ENCODE assay signal across 16 mouse cellular contexts in the genomic region with DNA sequence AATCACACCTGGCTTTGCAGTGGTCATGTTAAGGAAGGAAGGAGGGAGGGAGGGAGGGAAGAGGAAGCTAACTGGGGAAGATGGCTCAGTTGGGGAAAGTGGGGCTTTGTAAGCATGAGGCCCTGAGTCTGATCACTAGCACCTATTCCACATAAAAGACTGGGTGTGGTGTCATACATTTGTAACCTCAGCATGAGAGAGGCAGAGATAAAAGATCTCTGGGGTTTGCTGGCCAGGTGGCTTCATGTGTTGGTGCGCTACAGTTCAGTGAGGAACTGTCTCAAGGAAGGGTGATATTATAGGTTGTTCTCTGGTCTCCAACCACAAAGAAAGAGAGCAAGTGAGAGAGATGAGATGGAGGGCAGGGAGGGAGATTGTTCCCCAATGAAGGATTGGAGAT. TPM values are rescaled to one million over a fixed set of nuclear protein-coding genes. Genes with fewer than 3 reads are reported as not detected.
A peak's percentile ranks its signal among the peaks of the same experiment; 100 is the strongest.
DNase-seq lines count a peak whose midpoint lies in the region; ATAC-seq and TF ChIP-seq lines count a peak whose summit lies in the region.
"Had no signal": no experiment of that assay in that cellular context is flagged by ENCODE, and none has a peak within 500 bp of the region (broad histone marks: within the 10 kb centered on the region; RNA-seq: fewer than 3 reads in every experiment).

No protein-coding gene starts in this region.

- no peaks in the 10 kb centered on the region for H3K9me3 ChIP-seq in liver, embryonic 12.5 days (replicated peaks)
- no peaks in the 10 kb centered on the region for H3K9me3 ChIP-seq in liver, embryonic 11.5 days (ENCODE audit: control insufficient read depth, low read length)
- H3K9me3 ChIP-seq: G1E; hindbrain, embryonic 12.5 days; lung, embryonic 15.5 days had no signal

- peak overlapping the region; percentile 45 for H3K4me3 ChIP-seq in gastrocnemius, adult 2 months
- H3K4me3 ChIP-seq in liver, embryonic 12.5 days: no peak overlapping the region
- H3K4me3 ChIP-seq in liver, embryonic 11.5 days (ENCODE audit: low read depth, low read length): no peak overlapping the region
- H3K4me3 ChIP-seq in embryonic fibroblast, embryonic 13.5 days (ENCODE audit: insufficient read depth, low read length): no peak overlapping the region
- H3K4me3 ChIP-seq in olfactory bulb, adult 2 months (ENCODE audit: insufficient read depth, low read depth, low read length): no peak overlapping the region
- H3K4me3 ChIP-seq: hindbrain, embryonic 12.5 days; lung, embryonic 15.5 days had no signal

- no peak for TF ChIP-seq POLR2A in embryonic fibroblast, embryonic 13.5 days (IDR thresholded peaks at IDR 0.05; ENCODE audit: low read depth, low read length)
- no peak for TF ChIP-seq POLR2A in olfactory bulb, adult 2 months (IDR thresholded peaks at IDR 0.05; ENCODE audit: insufficient read depth, low read depth, low read length)

- intact Hi-C loops in gastrocnemius, adult 2 months (cut with DNase I): loop anchor here (1.0 kb wide), 1 partner anchor 45 kb away; no protein-coding TSS in a partner anchor

- no peak overlapping the region for H3K4me2 ChIP-seq in liver, embryonic 12.5 days
- no peak overlapping the region for H3K4me2 ChIP-seq in liver, embryonic 11.5 days
- H3K4me2 ChIP-seq: hindbrain, embryonic 12.5 days; lung, embryonic 15.5 days had no signal

- WGBS in liver, embryonic 12.5 days (ENCODE audit: insufficient replicate concordance): 77% methylated on average over 1 of the region's 1 CpGs
- WGBS in liver, embryonic 11.5 days: 100% methylated on average over 1 of the region's 1 CpGs
- WGBS in olfactory bulb, adult 2 months: 60% methylated on average over 1 of the region's 1 CpGs

- TF ChIP-seq CTCF in gastrocnemius, adult 2 months (IDR thresholded peaks at IDR 0.05): no peak
- no peak for TF ChIP-seq CTCF in embryonic fibroblast, embryonic 13.5 days (IDR thresholded peaks at IDR 0.05; ENCODE audit: borderline replicate concordance, insufficient read depth, low read length)
- no peak for TF ChIP-seq CTCF in olfactory bulb, adult 2 months (IDR thresholded peaks at IDR 0.05; ENCODE audit: insufficient read depth, low read depth, low read length)

- no peak for DNase-seq in gastrocnemius, adult 2 months
- no peak for DNase-seq in gastrocnemius, adult 18-20 months (ENCODE audit: low spot score)
- no peak for DNase-seq in liver, embryonic 11.5 days (ENCODE audit: low spot score)
- DNase-seq in adrenal gland, postnatal 36 days: no peak
- DNase-seq: cerebellum, adult 11-12 months; kidney, adult 18-20 months; liver had no signal

- ATAC-seq in liver, embryonic 12.5 days: no peak
- ATAC-seq in liver, embryonic 11.5 days (replicated peaks; ENCODE audit: low FRiP score): no peak
- no peak for ATAC-seq in frontal cortex, adult (ENCODE audit: low TSS enrichment)

- H3K36me3 ChIP-seq in liver, embryonic 12.5 days: peaks cover 22% of the 10 kb centered on the region
- peaks cover 6% of the 10 kb centered on the region; the same call in 1 of the 2 replicates for H3K36me3 ChIP-seq in liver, embryonic 11.5 days (ENCODE audit: control insufficient read depth, insufficient read depth, low read length)

- H3K27ac ChIP-seq in gastrocnemius, adult 2 months: peak overlapping the region; percentile 90
- peak overlapping the region; percentile 48; the same call in 1 of the 2 replicates for H3K27ac ChIP-seq in liver, embryonic 12.5 days
- H3K27ac ChIP-seq in liver, embryonic 11.5 days (ENCODE audit: low read depth, low read length): no peak overlapping the region
- H3K27ac ChIP-seq in embryonic fibroblast, embryonic 13.5 days (ENCODE audit: insufficient read depth, low read length): peak overlapping the region; percentile 41
- H3K27ac ChIP-seq in olfactory bulb, adult 2 months (ENCODE audit: insufficient read depth, low read depth, low read length): peak overlapping the region; percentile 58
- H3K27ac ChIP-seq: hindbrain, embryonic 12.5 days; lung, embryonic 15.5 days had no signal

- H3K9ac ChIP-seq in liver, embryonic 12.5 days: no peak overlapping the region
- no peak overlapping the region for H3K9ac ChIP-seq in liver, embryonic 11.5 days (ENCODE audit: low read depth, low read length)
- H3K9ac ChIP-seq: hindbrain, embryonic 12.5 days; lung, embryonic 15.5 days had no signal

- peaks cover 58% of the 10 kb centered on the region for H3K4me1 ChIP-seq in liver, embryonic 12.5 days
- H3K4me1 ChIP-seq in liver, embryonic 11.5 days (replicated peaks; ENCODE audit: control insufficient read depth, insufficient read depth, low read length): peaks cover 18% of the 10 kb centered on the region
- peaks cover 8% of the 10 kb centered on the region for H3K4me1 ChIP-seq in embryonic fibroblast, embryonic 13.5 days (ENCODE audit: control insufficient read depth, insufficient read depth, low read length)
- peaks cover 31% of the 10 kb centered on the region for H3K4me1 ChIP-seq in olfactory bulb, adult 2 months (ENCODE audit: control insufficient read depth, insufficient read depth, low read length)

- no peaks in the 10 kb centered on the region for H3K27me3 ChIP-seq in liver, embryonic 12.5 days (replicated peaks)
- H3K27me3 ChIP-seq in liver, embryonic 11.5 days (replicated peaks; ENCODE audit: control insufficient read depth, insufficient read depth, low read length): no peaks in the 10 kb centered on the region
- H3K27me3 ChIP-seq: hindbrain, embryonic 12.5 days; lung, embryonic 15.5 days had no signal

RNA-seq across cellular contexts. Expression of a gene that starts 34.3 kb away (rescaled TPM):
- 10 to 100 TPM; 31.4 to 38.7 TPM for total RNA-seq in gastrocnemius, adult 2 months (2021)
- total RNA-seq in gastrocnemius, adult 18-20 months (2021): 10 to 100 TPM; 24.9 to 37.4 TPM
- 6.5 and 7.8 TPM in 2 replicates for polyA plus RNA-seq in liver, embryonic 12.5 days (2016; fragmentation: Nextera tagmentation; extraction: Ambion mirVana)
- polyA plus RNA-seq in liver, embryonic 11.5 days (2014; fragmentation: Nextera tagmentation; extraction: Ambion mirVana): 7.5 and 10.8 TPM in 2 replicates
- 136 and 191 TPM in 2 replicates for polyA plus RNA-seq in embryonic fibroblast, embryonic 13.5 days (2011; ENCODE audit: insufficient read length, low read depth, missing spikeins)
- polyA plus RNA-seq in olfactory bulb, adult 2 months (2012; ENCODE audit: insufficient read depth, insufficient read length, low replicate concordance, missing spikeins): not detected in 2 replicates
- 10 to 100 TPM; 36.7 to 85.9 TPM for total RNA-seq in adrenal gland, postnatal 36 days (2021)

RNA-seq across cellular contexts. Expression of a gene that starts 46.0 kb away (rescaled TPM):
- total RNA-seq in gastrocnemius, adult 2 months (2021): 1 to 10 TPM; 6.8 to 7.1 TPM
- total RNA-seq in gastrocnemius, adult 18-20 months (2021): 1 to 10 TPM; 5.5 to 6.6 TPM
- 2.9 and 3.3 TPM in 2 replicates for polyA plus RNA-seq in liver, embryonic 12.5 days (2016; fragmentation: Nextera tagmentation; extraction: Ambion mirVana)
- 5.3 and 7.3 TPM in 2 replicates for polyA plus RNA-seq in liver, embryonic 11.5 days (2014; fragmentation: Nextera tagmentation; extraction: Ambion mirVana)
- 10.8 and 12.1 TPM in 2 replicates for polyA plus RNA-seq in embryonic fibroblast, embryonic 13.5 days (2011; ENCODE audit: insufficient read length, low read depth, missing spikeins)
- not detected in 2 replicates for polyA plus RNA-seq in olfactory bulb, adult 2 months (2012; ENCODE audit: insufficient read depth, insufficient read length, low replicate concordance, missing spikeins)
- total RNA-seq in adrenal gland, postnatal 36 days (2021): 1 to 10 TPM; 9.4 to 9.9 TPM

RNA-seq across cellular contexts. Expression of a gene that starts 55.8 kb away (rescaled TPM):
- 10 to 100 TPM; 85.7 to 97.4 TPM for total RNA-seq in gastrocnemius, adult 2 months (2021)
- total RNA-seq in gastrocnemius, adult 18-20 months (2021): 10 to 100 TPM; 82.3 to 91.7 TPM
- 130 and 143 TPM in 2 replicates for polyA plus RNA-seq in liver, embryonic 12.5 days (2016; fragmentation: Nextera tagmentation; extraction: Ambion mirVana)
- 217 and 219 TPM in 2 replicates for polyA plus RNA-seq in liver, embryonic 11.5 days (2014; fragmentation: Nextera tagmentation; extraction: Ambion mirVana)
- polyA plus RNA-seq in embryonic fibroblast, embryonic 13.5 days (2011; ENCODE audit: insufficient read length, low read depth, missing spikeins): 87.7 and 98.1 TPM in 2 replicates
- not detected in 2 replicates for polyA plus RNA-seq in olfactory bulb, adult 2 months (2012; ENCODE audit: insufficient read depth, insufficient read length, low replicate concordance, missing spikeins)
- 100 to 1,000 TPM; 181 to 189 TPM for total RNA-seq in adrenal gland, postnatal 36 days (2021)

RNA-seq across cellular contexts. Expression of a gene that starts 59.9 kb away (rescaled TPM):
- not detected for total RNA-seq in gastrocnemius, adult 2 months (2021)
- not detected for total RNA-seq in gastrocnemius, adult 18-20 months (2021)
- not detected in 2 replicates for polyA plus RNA-seq in liver, embryonic 12.5 days (2016; fragmentation: Nextera tagmentation; extraction: Ambion mirVana)
- polyA plus RNA-seq in liver, embryonic 11.5 days (2014; fragmentation: Nextera tagmentation; extraction: Ambion mirVana): not detected in 2 replicates
- not detected in 2 replicates for polyA plus RNA-seq in embryonic fibroblast, embryonic 13.5 days (2011; ENCODE audit: insufficient read length, low read depth, missing spikeins)
- polyA plus RNA-seq in olfactory bulb, adult 2 months (2012; ENCODE audit: insufficient read depth, insufficient read length, low replicate concordance, missing spikeins): not detected in 2 replicates
- under 1 TPM; 0.10 to 0.13 TPM for total RNA-seq in adrenal gland, postnatal 36 days (2021)
- total RNA-seq: G1E; megakaryocyte-erythroid progenitor cell, adult 5-6 weeks had no signal
- polyA plus RNA-seq: G1E; large intestine, adult 2 months; lung, embryonic 15.5 days had no signal

Comparison
In these comparisons a context has a peak if more than half of its experiments do, and no peak if none do; other contexts are left out.
1. RNA of a gene that starts 34.3 kb away (polyA plus RNA-seq): 136 to 191 TPM in embryonic fibroblast, embryonic 13.5 days; 7.5 to 10.8 TPM in liver, embryonic 11.5 days, 6.5 to 7.8 TPM in liver, embryonic 12.5 days and not detected in olfactory bulb, adult 2 months; every median in the first group is over 10 times any median in the second.